Mouse (Mus musculus) lung, adult 2 months (tissue): ENCODE results near the gene Ecel1.

Experiments
- CTCF ChIP-seq: fragments of 200-500 bp; IDR thresholded peaks from 2 replicates; pipeline ENCODE4 v1.5.1; 2011; ENCODE audit warnings: mild to moderate bottlenecking, low read length, control low read depth; ENCODE audit not compliant: insufficient read depth
- POLR2A ChIP-seq: fragments of 200-500 bp; IDR thresholded peaks from 2 replicates; pipeline ENCODE4 v1.6.1; 2011; ENCODE audit warnings: low read depth, mild to moderate bottlenecking, control low read depth, low read length, borderline replicate concordance; ENCODE audit errors: extremely low read depth

GRCm38 (mm10) chr1:87131803-87132202 lies 24.5 kb downstream of the Ecel1 start:
- TF ChIP-seq CTCF (no peak), POLR2A (no peak)
